Mouse (Mus musculus) cerebellum, adult 9-10 months (tissue): Measurements from ENCODE around the gene A030005K14Rik.

Experiments
- DNase-seq: peaks from one replicate; pipeline ENCODE4 v3.0.0; 2022

Gene A030005K14Rik

GRCm38 (mm10) chr1:83059278-83059677, at the start of gene A030005K14Rik:
A030005K14Rik (minus strand) TSS chr1:83059378.
- DNase-seq, result no peak

DNA sequence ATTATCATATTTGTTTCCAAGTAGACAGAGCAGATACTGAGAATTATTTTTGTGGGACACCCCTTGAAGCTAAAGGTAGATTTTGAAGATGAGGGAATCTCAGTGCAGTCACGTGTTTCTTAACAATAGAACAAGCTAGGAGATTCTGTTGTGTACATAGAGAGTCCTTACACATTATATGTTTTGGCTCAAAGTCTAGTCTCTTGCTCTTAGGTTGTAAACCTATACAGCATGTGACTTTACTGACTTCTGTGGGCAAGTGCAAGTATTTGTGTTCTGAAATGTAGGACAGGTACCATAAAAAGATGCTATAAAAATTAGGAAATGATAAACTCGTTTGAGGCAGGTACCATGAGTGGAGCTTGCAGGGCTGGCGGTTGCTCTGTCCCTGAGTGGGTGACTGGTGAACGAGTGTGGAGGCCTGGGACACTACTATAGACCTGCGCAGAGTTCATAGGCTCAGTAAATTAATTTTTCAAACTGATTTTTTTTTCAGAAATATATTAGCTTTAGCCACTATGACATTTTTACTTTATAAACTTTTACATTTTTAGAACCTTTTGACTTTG, 48.3 kb upstream of the A030005K14Rik start:
- DNase-seq, result no peak

- DNase-seq, result no peak
These were observed 46.3 kb upstream of the A030005K14Rik start for GRCm38 (mm10) chr1:83105464-83105863.

DNA sequence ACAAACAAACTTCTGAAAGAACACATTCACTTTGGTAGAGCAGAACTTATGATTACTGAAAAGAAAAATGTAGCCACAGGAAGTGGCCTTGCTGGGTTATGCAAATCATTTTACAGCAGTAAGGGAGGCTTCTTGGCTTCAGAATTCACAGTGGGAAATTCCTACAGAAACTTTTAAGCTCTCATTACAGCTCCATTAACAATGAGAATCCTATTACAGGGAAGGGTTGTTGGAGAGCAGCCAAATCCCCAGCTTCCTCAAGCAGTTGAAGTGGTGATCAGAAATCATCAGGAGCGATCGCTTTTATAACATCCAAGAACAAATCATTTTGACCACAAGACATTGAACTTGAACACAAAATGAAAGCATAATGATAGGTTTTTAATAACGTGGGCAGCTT, 42.7 kb upstream of the A030005K14Rik start:
- no peak for DNase-seq

DNA sequence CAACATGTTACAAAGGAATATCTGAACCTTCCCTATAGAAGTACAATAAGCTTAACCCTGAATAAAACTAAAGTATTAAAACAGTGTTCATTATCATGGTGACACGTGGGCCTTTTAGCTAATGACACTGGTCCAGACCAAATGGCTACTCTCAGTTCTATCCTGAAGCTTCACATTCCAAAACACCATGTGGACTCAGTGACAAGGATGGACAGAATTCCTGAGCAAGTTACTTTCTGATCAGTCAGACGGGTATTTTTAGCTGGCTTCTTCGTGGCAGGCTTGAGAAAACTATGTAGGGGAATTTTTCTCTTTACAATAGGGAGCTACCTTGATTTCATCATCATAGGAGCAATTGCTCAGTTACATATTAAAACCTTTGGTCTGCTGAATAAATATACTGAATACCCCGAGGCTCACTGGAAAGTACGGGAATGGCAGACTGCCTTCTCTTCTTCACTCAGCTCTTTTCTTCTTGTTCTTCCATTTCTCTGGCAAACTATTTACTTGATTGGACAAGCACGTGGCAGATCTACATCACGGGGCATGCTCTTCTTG, 40.5 kb upstream of the A030005K14Rik start:
- DNase-seq, result no peak

GRCm38 (mm10) chr1:83099160-83099559, 40.0 kb upstream of the A030005K14Rik start:
- DNase-seq, result no peak

- no peak for DNase-seq
These were observed 37.8 kb upstream of the A030005K14Rik start for GRCm38 (mm10) chr1:83096935-83097334.

- no peak for DNase-seq
These were observed 32.1 kb upstream of the A030005K14Rik start for GRCm38 (mm10) chr1:83091268-83091667.

- no peak for DNase-seq
These were observed 25.6 kb upstream of the A030005K14Rik start for GRCm38 (mm10) chr1:83084790-83085189.

GRCm38 (mm10) chr1:83077016-83077415, 17.8 kb upstream of the A030005K14Rik start:
- DNase-seq, result no peak

DNA sequence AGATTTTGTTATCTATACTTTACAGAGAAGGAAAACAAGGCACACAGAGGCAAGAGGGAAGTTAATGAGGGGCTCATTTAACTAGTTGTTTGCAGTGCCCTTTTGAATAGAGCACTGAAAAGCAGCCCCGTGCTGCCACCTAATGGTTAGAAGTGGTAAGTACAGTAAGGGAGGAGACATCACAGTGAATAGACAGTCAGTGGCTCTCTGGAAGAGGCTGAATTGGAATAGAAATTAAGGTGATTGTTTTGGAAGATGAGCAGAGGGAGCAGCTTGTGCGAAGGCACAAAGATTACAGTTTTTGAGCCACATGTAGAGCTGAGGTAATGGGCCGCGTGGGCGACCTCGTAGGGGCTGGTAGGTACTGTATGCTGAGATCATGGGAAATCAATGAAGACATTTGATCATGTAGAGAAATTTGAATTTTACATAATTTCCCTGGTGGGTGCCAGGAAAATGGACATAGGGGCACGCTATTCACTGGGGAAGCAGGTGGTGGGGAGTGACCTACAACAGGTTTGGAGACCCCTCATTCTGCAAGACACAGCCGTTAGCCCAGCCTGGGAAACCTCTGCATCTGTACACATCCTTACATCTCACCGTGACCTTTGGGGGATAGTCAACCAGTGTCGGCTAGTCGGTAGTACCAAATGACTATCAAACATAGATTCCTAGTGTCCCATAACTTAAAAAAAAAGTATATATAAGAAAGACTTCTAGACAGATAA, 17.2 kb upstream of the A030005K14Rik start:
- DNase-seq, result peak; percentile 10

- DNase-seq, result no peak
These were observed 16.5 kb upstream of the A030005K14Rik start for GRCm38 (mm10) chr1:83075526-83076189.

DNA sequence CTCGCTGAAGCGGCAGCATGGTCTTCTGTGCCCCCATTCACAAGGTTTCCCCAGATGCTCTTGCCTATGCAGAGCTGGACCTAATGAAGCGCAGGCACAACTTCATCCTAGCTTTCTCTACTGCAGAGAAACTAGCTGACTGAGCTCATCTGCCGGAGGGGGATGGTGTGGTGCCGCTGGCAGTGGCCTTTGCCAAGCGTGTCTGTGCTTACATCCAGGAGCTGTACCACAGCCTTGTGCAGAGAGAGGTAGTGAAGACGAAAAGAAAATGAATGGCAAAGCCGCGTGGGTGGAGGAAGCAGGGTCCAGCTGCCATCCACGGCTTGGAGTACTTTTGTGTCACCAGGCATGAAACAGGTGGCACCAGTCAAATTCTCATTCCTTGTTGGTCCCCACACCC, 8.0 kb upstream of the A030005K14Rik start:
- DNase-seq, result no peak

DNA sequence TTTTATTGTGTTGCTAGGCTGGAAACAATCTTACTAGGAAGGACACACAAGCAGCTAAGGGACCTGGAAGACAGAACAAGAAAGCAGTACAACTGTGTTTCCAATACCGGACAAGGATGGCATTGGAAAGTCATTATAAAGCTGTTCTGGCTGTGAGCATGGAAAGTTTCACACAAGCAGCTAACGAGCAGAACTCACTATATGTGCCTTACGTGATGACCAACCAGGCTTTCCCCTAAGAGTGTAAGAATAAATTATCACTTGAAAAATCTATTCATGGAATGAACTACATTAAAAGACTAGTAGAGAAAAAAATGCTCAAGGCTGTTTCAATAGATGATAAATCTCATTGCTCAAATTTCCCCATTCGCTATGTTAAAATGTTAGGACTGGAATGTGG, 7.4 kb upstream of the A030005K14Rik start:
- no peak for DNase-seq

DNA sequence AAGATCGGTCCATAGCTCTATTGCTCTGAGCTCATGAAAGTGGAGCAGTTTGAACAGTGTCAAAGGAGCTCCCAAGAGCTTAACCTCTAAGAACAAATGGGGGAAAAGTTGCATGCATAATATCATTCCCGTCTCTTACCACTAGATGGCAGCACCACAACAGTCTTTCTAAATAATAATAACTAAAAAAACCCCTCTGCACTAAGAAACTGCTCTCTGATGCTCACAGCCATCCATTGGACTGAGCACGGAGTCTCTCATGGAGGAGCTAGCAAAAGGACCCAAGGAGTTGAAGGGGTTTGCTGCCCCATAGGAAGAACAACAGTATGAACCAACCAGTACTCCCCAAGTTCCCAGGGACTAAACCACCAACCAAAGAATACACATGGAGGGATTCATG, 5.7 kb upstream of the A030005K14Rik start:
- peak; percentile 38 for DNase-seq

- DNase-seq, result no peak
These were observed 1.5 kb upstream of the A030005K14Rik start, which contains the start of gene Krtap28-13 for GRCm38 (mm10) chr1:83060643-83061042. Krtap28-13 (plus strand) TSS chr1:83060930.

- no peak for DNase-seq
These were observed 697 bp downstream of the A030005K14Rik start for GRCm38 (mm10) chr1:83058481-83058880.

DNA sequence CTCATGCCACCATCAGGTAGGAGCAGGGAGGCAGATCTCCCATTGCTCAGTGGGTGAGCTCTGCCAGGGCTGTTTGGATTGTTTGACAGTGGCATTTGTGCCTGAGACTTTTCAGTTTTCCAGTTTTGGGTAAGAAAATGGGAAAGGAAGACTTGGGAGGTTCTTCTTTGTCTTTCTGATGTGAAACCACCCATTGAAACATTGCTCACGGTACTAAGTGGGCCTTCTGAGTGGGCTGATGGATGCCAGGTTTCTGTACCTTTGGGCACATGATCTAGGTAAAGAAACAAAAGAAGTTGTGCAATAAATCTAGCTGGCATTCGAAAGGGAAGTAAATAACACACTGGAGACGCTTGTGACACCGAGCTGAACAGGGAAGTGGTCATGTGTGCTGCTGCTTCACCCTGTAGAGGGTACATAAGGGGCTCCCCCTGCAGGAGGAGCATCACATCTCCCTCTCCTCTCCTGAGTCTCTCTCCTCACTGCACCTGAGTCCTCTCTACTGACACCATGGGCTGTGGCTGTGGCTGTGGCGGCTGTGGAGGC, 14.2 kb downstream of the A030005K14Rik start, which contains the start of gene Gm47969:
Gm47969 (plus strand) TSS at position 51 of the 546 bp plus-strand sequence.
- DNase-seq, result no peak

GRCm38 (mm10) chr1:83042380-83042779, 16.8 kb downstream of the A030005K14Rik start, which contains the start of gene Krtap28-10:
Krtap28-10 (minus strand) TSS chr1:83042480.
- no peak for DNase-seq

- DNase-seq, result no peak
These were observed 20.1 kb downstream of the A030005K14Rik start for GRCm38 (mm10) chr1:83039080-83039479.

DNA sequence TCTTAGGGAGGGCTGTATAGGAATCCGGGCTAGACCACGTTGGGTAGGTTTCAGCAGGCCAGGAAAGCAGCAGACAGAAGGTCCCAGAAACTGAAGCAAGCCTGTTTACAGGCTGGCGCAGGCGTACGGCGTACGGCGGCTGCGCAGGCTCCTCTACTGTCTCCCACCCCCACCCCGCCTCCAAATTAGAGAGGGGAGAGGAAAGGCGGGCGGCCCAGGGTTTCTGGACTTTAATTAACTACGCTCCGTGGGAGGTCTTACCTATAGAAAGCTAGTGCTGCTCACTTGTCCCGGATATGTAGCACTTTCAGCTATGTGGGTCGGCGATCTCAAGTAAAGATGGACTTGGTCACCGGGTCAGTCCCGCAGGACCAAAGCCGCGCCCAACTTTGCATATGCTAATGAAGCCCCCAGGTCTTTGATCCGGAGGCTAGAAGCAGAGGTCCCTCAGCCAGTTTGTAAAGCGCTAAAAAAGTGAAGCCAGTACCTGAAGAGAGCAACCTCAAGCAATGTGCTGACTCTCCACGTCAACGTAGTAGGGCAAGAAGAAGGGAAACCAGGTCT, 21.0 kb downstream of the A030005K14Rik start, which contains the start of gene Slc19a3:
Slc19a3 (minus strand) TSS at position 340 of the 564 bp plus-strand sequence.
- DNase-seq, result peak; percentile 17

- DNase-seq, result no peak
These were observed 22.1 kb downstream of the A030005K14Rik start for GRCm38 (mm10) chr1:83036892-83037667.
